Mouse (Mus musculus) layer of hippocampus, adult 9-11 months (tissue): ENCODE measurements around the gene Egfr.
A peak's percentile ranks its signal among the peaks of the same experiment; 100 is the strongest.

Experiments used
- DNase-seq: peaks from one replicate; pipeline ENCODE4 v3.0.0; 2022

Egfr gene

GRCm38 (mm10) chr11:16752007-16752348 lies at the start of gene Egfr:
Gene Egfr (plus strand): TSS chr11:16752203.
- peak; percentile 20 for DNase-seq

- DNase-seq, result no peak
These were observed 48.8 kb upstream of the Egfr start for GRCm38 (mm10) chr11:16703221-16703620.

GRCm38 (mm10) chr11:16735083-16735644 lies 16.8 kb upstream of the Egfr start:
- no peak for DNase-seq

DNA sequence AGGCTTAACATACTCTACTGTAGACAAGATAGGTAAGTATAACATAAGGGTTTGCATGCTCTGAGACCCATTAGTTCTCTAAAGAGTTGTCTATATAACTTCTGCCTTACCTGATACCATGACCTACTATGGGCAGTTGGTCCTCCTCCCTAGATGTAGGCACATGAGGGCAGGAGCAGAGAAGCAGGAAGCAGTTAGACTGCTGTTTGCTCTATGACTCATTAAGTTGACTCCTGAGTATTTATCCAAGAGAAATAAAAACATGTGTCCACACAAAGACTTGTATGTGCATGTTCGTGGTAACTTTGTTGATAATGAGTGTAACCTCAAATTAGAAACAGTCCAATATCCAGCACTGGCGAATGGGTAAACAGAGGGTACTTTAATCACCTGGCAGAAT lies 14.7 kb upstream of the Egfr start:
- no peak for DNase-seq

- DNase-seq, result no peak
These were observed 13.3 kb upstream of the Egfr start for GRCm38 (mm10) chr11:16738691-16739090.

GRCm38 (mm10) chr11:16739155-16739554 lies 12.8 kb upstream of the Egfr start:
- DNase-seq, result no peak

DNA sequence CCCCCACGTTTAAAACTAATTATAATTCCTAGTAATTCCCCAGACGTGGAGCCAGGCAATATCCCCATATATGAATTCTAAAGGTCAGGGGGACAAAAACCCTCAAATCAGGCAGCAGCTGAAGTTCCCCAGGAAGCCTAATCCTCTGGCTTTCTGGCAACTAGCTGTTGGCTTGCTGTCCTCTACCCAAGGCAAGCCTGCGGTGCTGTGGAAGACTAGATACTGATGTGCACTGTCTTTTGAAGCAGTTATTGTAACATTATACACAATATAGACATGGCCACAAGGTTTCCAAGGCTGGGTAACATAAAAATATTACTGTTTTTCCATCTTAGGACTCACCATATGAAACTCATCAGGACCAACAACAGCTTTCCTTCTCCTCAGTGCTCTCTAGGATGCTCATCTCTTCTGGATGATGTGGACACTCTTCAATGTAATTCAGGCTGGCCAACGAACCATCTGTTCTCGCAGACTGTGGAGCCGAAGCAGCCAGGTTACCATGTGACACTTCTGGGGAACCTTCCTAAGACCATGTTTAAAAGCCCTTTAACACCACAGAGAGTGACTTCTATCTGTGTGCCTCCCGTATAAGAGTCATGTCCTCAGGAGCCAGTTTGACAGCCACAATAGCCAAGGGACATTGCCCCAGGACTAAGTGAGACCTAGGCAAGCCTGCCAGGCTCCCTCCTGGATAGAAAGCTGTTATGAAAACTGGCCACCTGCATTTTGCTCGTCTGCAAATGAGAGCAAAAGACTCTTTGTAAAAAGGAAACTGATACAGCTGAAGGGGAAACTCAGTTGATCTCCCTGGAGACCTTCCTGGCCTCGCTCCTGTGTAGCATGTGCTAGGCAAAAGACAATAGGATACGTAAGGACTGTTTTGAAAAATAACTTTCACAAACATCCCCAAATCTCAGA lies 11.1 kb upstream of the Egfr start:
- no peak for DNase-seq

DNA sequence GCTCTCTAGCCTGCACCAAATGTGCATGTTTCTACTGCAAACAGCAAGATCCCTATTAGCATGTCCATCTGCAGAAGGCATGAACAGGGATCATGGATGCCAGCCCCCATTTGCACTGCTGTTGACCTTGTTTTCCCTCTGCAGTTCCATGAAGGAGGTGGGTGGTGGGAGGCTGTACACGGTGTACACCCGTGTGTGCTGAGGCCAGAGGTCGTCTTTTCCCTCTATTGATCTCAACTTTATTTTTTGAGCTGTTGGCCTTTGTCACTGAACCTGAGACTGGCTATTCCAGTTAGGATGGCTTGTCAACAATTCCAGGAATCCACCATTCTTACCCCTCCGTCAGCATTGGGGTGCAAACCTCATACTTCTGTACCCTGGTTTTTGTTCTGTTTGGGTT lies 9.8 kb upstream of the Egfr start:
- no peak for DNase-seq

DNA sequence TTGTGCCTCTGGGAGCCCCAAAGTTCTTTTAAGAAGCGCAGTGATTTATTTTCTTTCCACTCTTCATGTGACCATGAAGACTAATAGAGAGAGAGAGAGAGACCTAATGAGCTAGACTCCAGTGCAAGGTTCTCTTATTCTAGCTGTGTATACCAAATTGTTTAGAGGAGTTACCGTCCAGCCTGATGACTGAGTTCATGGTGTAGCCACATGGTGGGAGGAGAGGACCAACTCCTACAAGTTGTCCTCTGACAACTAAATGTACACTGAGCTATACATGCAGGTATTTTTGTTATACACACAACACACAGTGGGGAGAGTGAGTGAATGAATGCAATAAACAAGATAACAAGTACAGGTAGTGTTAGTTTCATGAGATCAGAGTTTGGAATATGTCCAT lies 9.2 kb upstream of the Egfr start:
- DNase-seq, result no peak

- DNase-seq, result no peak
These were observed 483 bp upstream of the Egfr start for GRCm38 (mm10) chr11:16751457-16751982.

- no peak for DNase-seq
These were observed 548 bp downstream of the Egfr start for GRCm38 (mm10) chr11:16752349-16753153.

DNA sequence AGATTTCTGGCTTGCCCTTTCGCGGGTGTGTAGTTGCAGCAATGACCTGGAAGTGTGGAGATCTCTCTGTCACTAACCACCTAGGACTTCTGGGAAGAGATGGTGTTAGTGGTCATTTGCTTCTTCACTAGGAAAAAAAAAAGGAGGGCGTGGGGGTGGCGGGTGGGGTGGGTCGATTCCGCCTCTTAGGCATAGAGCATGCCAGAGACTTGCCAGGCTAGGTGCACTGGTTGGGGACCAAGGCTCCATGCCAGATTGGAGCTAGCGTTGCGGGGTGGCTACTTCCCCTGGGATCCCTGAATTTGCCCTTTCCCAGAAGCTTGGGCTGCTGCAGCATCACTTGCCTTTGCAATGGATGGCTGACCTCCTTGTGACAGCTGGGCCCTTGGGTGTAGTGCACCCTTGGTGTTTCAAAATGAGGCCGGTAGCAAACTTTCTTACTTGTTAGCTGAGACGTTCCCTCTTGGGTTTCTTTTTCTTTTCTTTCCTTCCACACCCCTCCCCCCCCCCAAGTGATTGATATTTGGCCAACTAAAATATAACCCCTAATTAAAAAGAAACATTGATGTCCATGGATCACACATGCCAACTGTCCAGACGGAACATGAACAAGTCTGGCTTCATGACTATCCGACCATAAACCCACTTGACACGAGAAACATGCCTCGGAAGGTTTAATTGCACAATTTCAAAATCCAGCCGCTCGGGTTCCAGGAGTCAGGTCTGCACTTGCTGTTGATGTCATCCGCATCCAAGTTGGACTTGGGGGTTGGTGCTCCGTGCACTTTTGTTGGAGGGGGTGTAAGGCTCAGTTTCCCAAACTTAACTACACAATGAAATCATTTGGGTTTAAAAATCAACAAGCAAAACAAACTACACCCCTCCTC lies 1.4 kb downstream of the Egfr start:
- DNase-seq, result no peak

GRCm38 (mm10) chr11:16759930-16760329 lies 7.9 kb downstream of the Egfr start:
- no peak for DNase-seq

DNA sequence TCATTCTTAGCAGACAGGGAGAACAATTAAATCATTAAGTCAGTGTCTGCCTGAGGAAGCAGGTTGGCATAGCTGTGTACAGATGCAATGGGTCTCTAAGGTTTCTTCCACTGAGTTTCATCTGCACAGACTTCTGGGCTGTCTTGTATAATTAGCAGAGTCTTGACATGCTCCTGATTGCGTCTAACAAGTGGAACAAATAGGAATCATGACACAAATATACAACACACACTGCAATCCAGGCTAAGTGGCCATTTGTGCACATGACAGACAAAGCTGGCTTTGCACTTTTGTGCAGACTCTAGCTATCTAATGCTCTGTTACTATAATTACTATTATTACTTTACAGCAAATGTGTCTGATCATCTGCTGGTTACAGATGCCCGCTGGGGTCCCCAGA lies 9.2 kb downstream of the Egfr start:
- DNase-seq, result no peak

GRCm38 (mm10) chr11:16766038-16766815 lies 14.2 kb downstream of the Egfr start:
- no peak for DNase-seq

GRCm38 (mm10) chr11:16767984-16768383 lies 16.0 kb downstream of the Egfr start:
- no peak for DNase-seq

DNA sequence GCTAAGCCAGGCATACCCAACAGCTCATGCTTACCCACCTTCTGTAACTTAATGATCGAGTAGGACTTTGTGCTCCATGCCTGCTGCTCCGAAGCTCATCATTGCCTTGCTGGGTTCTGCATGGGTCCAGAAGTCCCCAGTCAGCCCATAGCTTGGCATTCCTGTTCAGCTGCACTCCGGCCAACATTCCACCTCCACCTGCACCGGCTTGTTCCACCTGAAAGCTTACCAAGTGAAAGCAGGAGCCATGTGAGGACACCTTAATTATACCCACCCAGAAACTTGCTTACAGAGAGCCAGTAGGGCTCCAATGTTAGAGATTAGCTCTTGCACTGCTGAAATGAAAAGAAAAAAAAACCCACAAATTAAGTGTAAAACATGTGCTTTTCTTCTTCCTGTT lies 17.3 kb downstream of the Egfr start:
- no peak for DNase-seq

DNA sequence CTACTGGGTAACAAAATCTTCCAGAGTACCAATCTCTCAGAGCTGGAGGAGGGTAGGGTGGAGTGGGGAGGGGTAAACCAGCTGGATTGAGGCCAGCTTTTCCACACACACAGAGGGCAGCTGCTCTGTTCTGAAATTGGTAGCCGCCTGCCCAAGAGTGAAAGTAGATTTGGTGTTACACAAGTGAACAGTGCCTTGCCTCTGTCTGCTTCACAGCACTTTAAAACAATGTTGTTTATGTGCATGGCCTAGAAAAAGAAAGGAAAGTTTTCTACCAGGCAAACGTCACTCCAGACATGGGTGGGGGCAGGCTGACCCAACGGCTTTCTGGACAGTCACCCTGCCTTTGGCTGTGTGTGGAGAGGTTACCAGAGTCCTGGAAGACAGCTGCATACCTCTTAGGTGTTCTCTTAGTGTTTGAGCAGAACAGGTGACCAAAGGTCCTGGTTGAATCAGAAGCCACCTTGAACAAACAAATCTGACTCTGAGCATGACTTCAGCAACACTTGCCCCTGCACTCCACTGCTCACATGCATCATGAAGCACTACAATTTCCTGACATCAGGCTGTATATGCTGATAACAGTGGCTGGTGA lies 17.8 kb downstream of the Egfr start:
- no peak for DNase-seq

DNA sequence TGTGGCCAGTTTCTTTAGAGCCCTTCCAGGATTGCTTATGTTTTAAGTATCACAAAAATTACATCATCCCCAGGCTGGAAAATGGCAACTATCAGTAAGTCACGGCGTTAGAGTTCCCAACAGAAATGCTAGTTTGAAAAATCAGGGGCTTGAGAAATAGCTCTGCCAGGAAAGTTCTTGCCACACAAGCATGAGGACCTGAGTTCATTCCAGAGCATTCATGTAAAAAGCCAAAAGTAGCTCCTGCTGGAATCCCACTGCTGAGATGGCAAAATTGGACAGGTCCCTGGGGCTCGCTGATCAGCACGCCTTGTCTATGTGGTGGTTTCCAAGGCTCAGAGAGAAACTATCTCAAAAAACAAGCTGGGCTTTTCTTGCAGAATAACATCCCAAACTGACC lies 19.0 kb downstream of the Egfr start:
- DNase-seq, result no peak

GRCm38 (mm10) chr11:16772717-16773116 lies 20.7 kb downstream of the Egfr start:
- no peak for DNase-seq

DNA sequence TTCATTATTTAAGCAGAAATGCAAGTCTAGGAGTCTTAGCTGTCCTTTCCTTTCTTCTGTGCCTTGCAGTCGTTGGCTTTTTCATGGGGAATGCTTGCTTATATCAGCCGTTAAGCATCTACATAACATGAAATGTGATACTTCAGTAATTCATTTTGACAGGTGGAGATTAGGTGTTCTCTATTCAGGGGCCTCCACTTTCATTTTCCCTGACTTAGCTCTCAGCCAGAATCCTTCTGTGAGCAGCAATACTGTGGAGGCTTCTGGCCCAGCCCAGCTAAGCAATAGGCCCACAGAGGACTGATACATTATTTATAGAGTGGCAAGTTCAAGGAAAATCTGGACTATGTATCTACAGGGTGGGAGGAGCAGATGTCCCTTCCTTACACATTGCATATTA lies 25.0 kb downstream of the Egfr start:
- DNase-seq, result no peak
